Mouse (Mus musculus) megakaryocyte, embryonic 14.5 days (primary cell): ENCODE results near the gene Dab1.

Experiments
- FLI1 ChIP-seq: IDR thresholded peaks from 2 replicates; pipeline ENCODE4 v1.6.1; 2012; ENCODE audit warnings: low read length, inconsistent platforms, mixed read lengths
- GATA1 ChIP-seq: IDR thresholded peaks from 3 replicates; pipeline ENCODE4 v1.6.1; 2012; ENCODE audit warnings: mixed read lengths, low read length, inconsistent platforms, borderline replicate concordance

DNA sequence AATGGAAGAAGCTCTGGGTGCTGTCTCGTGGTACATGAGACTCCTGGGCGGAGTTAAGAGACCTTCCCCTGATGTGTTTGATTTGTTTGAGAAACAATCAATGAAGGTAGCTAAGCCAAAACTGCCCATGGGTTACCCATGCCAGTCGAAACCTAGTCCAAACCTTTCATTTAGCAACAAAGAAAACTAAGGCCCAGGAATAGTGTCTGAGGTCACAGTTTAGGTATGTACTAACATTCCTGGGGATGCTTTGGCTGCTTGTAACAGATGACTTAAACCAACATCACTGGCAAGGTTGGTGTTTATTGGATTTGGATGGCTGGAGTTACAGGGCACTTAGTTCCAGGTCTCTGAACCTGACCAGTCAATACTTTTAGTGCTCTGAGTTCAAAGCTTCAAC, 610.1 kb downstream of the Dab1 start:
- no peak for TF ChIP-seq GATA1
- no peak for TF ChIP-seq FLI1
